Mouse (Mus musculus): ENCODE results near the gene Pex6. TPM values are rescaled to one million over a fixed set of nuclear protein-coding genes. Genes with fewer than 3 reads are reported as not detected.

Gene Pex6
- total and polyA plus RNA-seq, 2 experiments from 2014 or later: 6.5 to 22.2 TPM

GRCm38 (mm10) chr17:46691390-46691789 lies 19.9 kb upstream of the Pex6 start:
- no peak overlapping the region for H3K4me2 ChIP-seq (ENCODE audit: low read depth, low read length)
- no peaks in the 10 kb centered on the region for H3K27me3 ChIP-seq (ENCODE audit: control insufficient read depth, insufficient read depth, low read length)
- DNase-seq (ENCODE audit: low spot score) (no peak), ATAC-seq (ENCODE audit: insufficient read depth, low read depth) (no peak)
- no peaks in the 10 kb centered on the region for H3K4me1 ChIP-seq (ENCODE audit: control insufficient read depth, insufficient read depth)
- H3K9me3 ChIP-seq (replicated peaks; ENCODE audit: control insufficient read depth, low read length): no peaks in the 10 kb centered on the region
- WGBS: 87% methylated on average over 2 of the region's 2 CpGs
- H3K4me3 ChIP-seq (ENCODE audit: low read depth, low read length): no peak overlapping the region
- H3K36me3 ChIP-seq (replicated peaks; ENCODE audit: control insufficient read depth, insufficient read depth, low read length): peaks cover 17% of the 10 kb centered on the region
- TF ChIP-seq EP300 (IDR thresholded peaks at IDR 0.05; ENCODE audit: low read depth): no peak
- no peak for TF ChIP-seq CTCF (IDR thresholded peaks at IDR 0.05; ENCODE audit: low read depth)
- no peak overlapping the region for H3K27ac ChIP-seq (ENCODE audit: low read depth)
- H3K9ac ChIP-seq (replicated peaks; ENCODE audit: low read depth, low read length): no peak overlapping the region

GRCm38 (mm10) chr17:46694517-46695063 lies 16.7 kb upstream of the Pex6 start:
- WGBS: 86% methylated on average over 1 of the region's 1 CpGs

GRCm38 (mm10) chr17:46698515-46698914 lies 12.7 kb upstream of the Pex6 start:
- WGBS: 81% methylated on average over 6 of the region's 6 CpGs
- DNase-seq (ENCODE audit: low spot score): no peak
- peaks cover 6% of the 10 kb centered on the region; the same call in 1 of the 2 replicates for H3K4me1 ChIP-seq (ENCODE audit: control insufficient read depth, insufficient read depth)
- H3K36me3 ChIP-seq (replicated peaks; ENCODE audit: control insufficient read depth, insufficient read depth, low read length): peaks cover 12% of the 10 kb centered on the region; the same call in 1 of the 2 replicates
- no peaks in the 10 kb centered on the region for H3K9me3 ChIP-seq (replicated peaks; ENCODE audit: control insufficient read depth, low read length)
- no peak overlapping the region for H3K27ac ChIP-seq (ENCODE audit: low read depth)
- TF ChIP-seq EP300 (IDR thresholded peaks at IDR 0.05; ENCODE audit: low read depth) (no peak), CTCF (IDR thresholded peaks at IDR 0.05; ENCODE audit: low read depth) (no peak)
- H3K27me3 ChIP-seq (ENCODE audit: control insufficient read depth, insufficient read depth, low read length): no peaks in the 10 kb centered on the region
- H3K9ac ChIP-seq (replicated peaks; ENCODE audit: low read depth, low read length): peak overlapping the region; percentile 20
- no peak overlapping the region for H3K4me2 ChIP-seq (ENCODE audit: low read depth, low read length)
- ATAC-seq (ENCODE audit: insufficient read depth, low read depth): no peak
- no peak overlapping the region for H3K4me3 ChIP-seq (ENCODE audit: low read depth, low read length)

More at GRCm38 (mm10) chr17:46694517-46695063, 16.7 kb upstream of the Pex6 start:
- no peaks in the 10 kb centered on the region for H3K4me1 ChIP-seq (ENCODE audit: control insufficient read depth, insufficient read depth)
- no peak overlapping the region for H3K4me3 ChIP-seq (ENCODE audit: low read depth, low read length)
- no peak for DNase-seq (ENCODE audit: low spot score)
- H3K9ac ChIP-seq (replicated peaks; ENCODE audit: low read depth, low read length): no peak overlapping the region
- H3K27me3 ChIP-seq (ENCODE audit: control insufficient read depth, insufficient read depth, low read length): no peaks in the 10 kb centered on the region
- H3K27ac ChIP-seq (ENCODE audit: low read depth): no peak overlapping the region
- no peak for ATAC-seq (ENCODE audit: insufficient read depth, low read depth)
- H3K36me3 ChIP-seq (replicated peaks; ENCODE audit: control insufficient read depth, insufficient read depth, low read length): peaks cover 15% of the 10 kb centered on the region
- no peak for TF ChIP-seq EP300 (IDR thresholded peaks at IDR 0.05; ENCODE audit: low read depth)
- no peak for TF ChIP-seq CTCF (IDR thresholded peaks at IDR 0.05; ENCODE audit: low read depth)
- H3K9me3 ChIP-seq (replicated peaks; ENCODE audit: control insufficient read depth, low read length): no peaks in the 10 kb centered on the region
- H3K4me2 ChIP-seq (ENCODE audit: low read depth, low read length): no peak overlapping the region

DNA sequence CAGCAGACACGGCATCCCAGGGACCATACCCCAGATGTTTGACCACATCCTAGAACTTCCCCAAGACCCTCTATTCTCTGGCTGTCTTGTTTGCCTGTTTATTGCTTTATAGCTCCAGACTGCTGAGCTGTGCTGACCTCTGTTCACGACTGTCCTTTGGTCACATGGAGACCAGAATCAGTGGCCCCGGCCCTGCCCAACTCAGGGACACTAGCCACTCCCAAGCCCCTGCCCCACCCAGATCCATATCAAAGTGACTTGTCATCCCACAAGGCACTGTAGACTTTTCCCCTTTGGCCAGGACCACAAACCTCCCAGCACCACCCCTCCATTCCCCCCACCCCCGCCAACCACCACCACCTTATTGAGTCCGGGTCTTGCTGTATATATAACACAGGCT lies 12.0 kb upstream of the Pex6 start:
- H3K36me3 ChIP-seq (replicated peaks; ENCODE audit: control insufficient read depth, insufficient read depth, low read length): peaks cover 12% of the 10 kb centered on the region; the same call in 1 of the 2 replicates
- no peak overlapping the region for H3K4me3 ChIP-seq (ENCODE audit: low read depth, low read length)
- peaks cover 11% of the 10 kb centered on the region; the same call in 1 of the 2 replicates for H3K4me1 ChIP-seq (ENCODE audit: control insufficient read depth, insufficient read depth)
- no peaks in the 10 kb centered on the region for H3K27me3 ChIP-seq (ENCODE audit: control insufficient read depth, insufficient read depth, low read length)
- no peak for TF ChIP-seq EP300 (IDR thresholded peaks at IDR 0.05; ENCODE audit: low read depth)
- no peak for TF ChIP-seq CTCF (IDR thresholded peaks at IDR 0.05; ENCODE audit: low read depth)
- H3K9me3 ChIP-seq (replicated peaks; ENCODE audit: control insufficient read depth, low read length): no peaks in the 10 kb centered on the region
- 82% methylated on average over 5 of the region's 5 CpGs for WGBS
- DNase-seq (ENCODE audit: low spot score) (no peak), ATAC-seq (ENCODE audit: insufficient read depth, low read depth) (no peak)
- no peak overlapping the region for H3K27ac ChIP-seq (ENCODE audit: low read depth)
- no peak overlapping the region for H3K4me2 ChIP-seq (ENCODE audit: low read depth, low read length)
- H3K9ac ChIP-seq (replicated peaks; ENCODE audit: low read depth, low read length): no peak overlapping the region

GRCm38 (mm10) chr17:46699912-46700311 lies 11.4 kb upstream of the Pex6 start:
- Histone ChIP-seq H3K36me3 (replicated peaks; ENCODE audit: control insufficient read depth, insufficient read depth, low read length) (peaks cover 12% of the 10 kb centered on the region; the same call in 1 of the 2 replicates), H3K4me3 (ENCODE audit: low read depth, low read length) (no peak overlapping the region), H3K4me2 (ENCODE audit: low read depth, low read length) (no peak overlapping the region), H3K4me1 (ENCODE audit: control insufficient read depth, insufficient read depth) (peaks cover 11% of the 10 kb centered on the region; the same call in 1 of the 2 replicates), H3K27me3 (ENCODE audit: control insufficient read depth, insufficient read depth, low read length) (no peaks in the 10 kb centered on the region), H3K27ac (ENCODE audit: low read depth) (no peak overlapping the region), H3K9me3 (replicated peaks; ENCODE audit: control insufficient read depth, low read length) (no peaks in the 10 kb centered on the region), H3K9ac (replicated peaks; ENCODE audit: low read depth, low read length) (no peak overlapping the region)
- 85% methylated on average over 3 of the region's 3 CpGs for WGBS
- ATAC-seq (ENCODE audit: insufficient read depth, low read depth): no peak
- no peak for TF ChIP-seq CTCF (IDR thresholded peaks at IDR 0.05; ENCODE audit: low read depth)
- no peak for TF ChIP-seq EP300 (IDR thresholded peaks at IDR 0.05; ENCODE audit: low read depth)
- DNase-seq (ENCODE audit: low spot score): no peak

DNA sequence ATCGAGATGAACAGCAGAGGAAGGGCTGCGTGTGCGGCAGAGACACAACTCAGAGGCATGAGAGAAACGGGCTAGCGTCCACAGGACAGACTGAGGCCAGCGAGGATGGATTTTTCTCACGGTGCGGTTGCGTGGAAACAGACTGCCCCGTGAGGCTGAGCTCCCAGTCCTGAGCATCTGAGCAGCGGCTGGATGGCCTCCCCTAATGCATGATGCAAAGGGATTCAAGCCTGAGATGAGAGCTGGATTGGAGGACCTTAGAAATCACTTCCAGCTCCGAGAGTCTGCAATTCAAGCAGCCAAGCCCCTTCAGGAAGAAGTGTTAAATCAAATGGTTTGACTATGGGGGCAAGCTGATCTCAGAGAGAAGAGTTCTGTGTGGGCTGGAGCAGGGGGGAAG lies 9.8 kb upstream of the Pex6 start:
- Histone ChIP-seq H3K27ac (ENCODE audit: low read depth) (no peak overlapping the region), H3K9me3 (replicated peaks; ENCODE audit: control insufficient read depth, low read length) (no peaks in the 10 kb centered on the region), H3K27me3 (ENCODE audit: control insufficient read depth, insufficient read depth, low read length) (no peaks in the 10 kb centered on the region), H3K36me3 (replicated peaks; ENCODE audit: control insufficient read depth, insufficient read depth, low read length) (peaks cover 12% of the 10 kb centered on the region; the same call in 1 of the 2 replicates), H3K9ac (replicated peaks; ENCODE audit: low read depth, low read length) (peak overlapping the region; percentile 30; the same call in 1 of the 2 replicates), H3K4me1 (ENCODE audit: control insufficient read depth, insufficient read depth) (peaks cover 15% of the 10 kb centered on the region), H3K4me3 (ENCODE audit: low read depth, low read length) (no peak overlapping the region), H3K4me2 (ENCODE audit: low read depth, low read length) (0 out of 2 replicates have a peak overlapping the region, but pooled peaks have one; percentile 12)
- no peak for DNase-seq (ENCODE audit: low spot score)
- TF ChIP-seq CTCF (IDR thresholded peaks at IDR 0.05; ENCODE audit: low read depth) (no peak), EP300 (IDR thresholded peaks at IDR 0.05; ENCODE audit: low read depth) (no peak)
- WGBS: 76% methylated on average over 12 of the region's 12 CpGs
- no peak for ATAC-seq (ENCODE audit: insufficient read depth, low read depth)

Measured in heart, postnatal 0 days (tissue).